Mouse (Mus musculus) forebrain, embryonic 16.5 days (tissue): ENCODE measurements around the gene Col28a1. TPM values are rescaled to one million over a fixed set of nuclear protein-coding genes. Genes with fewer than 3 reads are reported as not detected.

Experiments used
- ATAC-seq: fragments of 200-750 bp; cut with Nextera tagmentation; 2 replicates; pipeline ENCODE4 v1.8.0; 2017; ENCODE audit warnings: mild to moderate bottlenecking, moderate library complexity
- H3K27ac ChIP-seq: fragments of 300-500 bp; sonication (generic); 2 replicates; pipeline ENCODE4 v1.5.1; 2014; ENCODE audit warnings: low read length, control low read depth
- H3K27me3 ChIP-seq: fragments of 300-500 bp; sonication (generic); replicated peaks from 2 replicates; pipeline ENCODE4 v1.6.1; 2014; ENCODE audit warnings: low read length; ENCODE audit not compliant: control insufficient read depth, insufficient read depth
- H3K36me3 ChIP-seq: fragments of 300-500 bp; sonication (generic); 2 replicates; pipeline ENCODE4 v1.6.1; 2014; ENCODE audit not compliant: control insufficient read depth, insufficient read depth
- H3K4me1 ChIP-seq: fragments of 300-500 bp; sonication (generic); replicated peaks from 2 replicates; pipeline ENCODE4 v1.6.1; 2014; ENCODE audit warnings: low read length; ENCODE audit not compliant: control insufficient read depth, insufficient read depth
- H3K4me2 ChIP-seq: fragments of 300-500 bp; sonication (generic); 2 replicates; pipeline ENCODE4 v1.6.1; 2014; ENCODE audit warnings: mild to moderate bottlenecking, low read length, control low read depth
- H3K4me3 ChIP-seq: fragments of 300-500 bp; sonication (generic); replicated peaks from 2 replicates; pipeline ENCODE4 v1.5.1; 2014; ENCODE audit warnings: mild to moderate bottlenecking, low read length, control low read depth
- H3K9ac ChIP-seq: fragments of 300-500 bp; sonication (generic); replicated peaks from 2 replicates; pipeline ENCODE4 v1.6.1; 2014; ENCODE audit warnings: low read depth, low read length, control low read depth
- H3K9me3 ChIP-seq: fragments of 300-500 bp; sonication (generic); 2 replicates; pipeline ENCODE4 v1.6.1; 2016; ENCODE audit warnings: low read length; ENCODE audit not compliant: control insufficient read depth
- WGBS: fragments of 180-500 bp; shearing (Covaris S2); extraction: QIAGEN DNeasy Blood & Tissue Kit; methylation state at CpG from one replicate; pipeline ENCODE4 v1.1.7; 2014; 5-methylcytosine and 5-hydroxymethylcytosine counted together
- polyA plus RNA-seq: library from polyadenylated mRNA; unstranded; fragments of >200 nt; fragmentation: Nextera tagmentation; extraction: Ambion mirVana; gene quantifications from 2 replicates; pipeline ENCODE4 v1.2.1, GENCODE M21; 2015

The Col28a1 gene
- 0.43 and 0.79 TPM in 2 replicates for polyA plus RNA-seq

DNA sequence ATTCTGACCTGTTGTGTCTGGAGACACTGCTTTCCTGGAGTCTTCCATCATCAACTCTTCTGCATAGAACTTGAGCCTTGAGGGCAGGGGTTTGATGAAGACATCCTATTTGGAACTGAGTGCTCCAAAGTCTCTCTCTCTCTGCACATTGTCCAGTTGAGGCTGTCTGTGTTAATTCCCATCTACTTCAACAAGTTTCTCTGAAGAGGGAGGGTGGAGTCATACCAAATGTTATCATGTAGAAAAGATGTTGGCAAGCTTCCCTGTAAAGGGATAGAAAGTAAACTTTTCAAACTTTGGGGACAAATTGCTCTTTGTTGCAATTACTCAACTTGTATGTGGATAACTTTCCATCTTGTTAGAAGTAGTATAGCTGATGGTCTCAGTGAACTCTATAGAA is at the start of gene Col28a1:
Gene Col28a1 (minus strand): TSS at position 101 of the 400 bp plus-strand sequence.
- Histone ChIP-seq H3K36me3 (no peaks in the 10 kb centered on the region), H3K4me1 (no peaks in the 10 kb centered on the region), H3K27ac (no peak within 1 kb of the TSS), H3K4me3 (no peak within 1 kb of the TSS), H3K4me2 (no peak within 1 kb of the TSS), H3K27me3 (no peaks in the 10 kb centered on the region), H3K9ac (no peak within 1 kb of the TSS), H3K9me3 (peaks cover 6% of the 10 kb centered on the region)
- no peak for ATAC-seq

DNA sequence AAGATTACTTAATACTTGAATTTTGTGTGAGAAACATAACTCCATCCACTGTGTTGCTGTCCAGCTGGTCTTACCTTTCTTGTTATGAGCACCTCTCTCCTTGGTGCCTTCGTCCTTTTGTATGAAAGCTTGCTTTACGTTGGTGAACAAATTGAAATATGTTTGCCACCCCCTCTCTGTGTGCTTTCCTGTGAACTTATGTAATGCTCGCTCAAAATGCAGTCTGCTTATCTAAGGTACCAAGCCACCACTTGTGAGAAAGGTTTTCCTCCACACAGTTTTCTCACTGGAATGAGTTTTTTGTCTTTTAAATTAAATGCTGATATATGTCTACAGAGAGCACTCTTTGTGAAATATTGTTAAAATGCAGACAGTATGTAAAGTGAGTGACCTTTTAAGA is 36.2 kb upstream of the Col28a1 start:
- H3K4me2 ChIP-seq: no peak overlapping the region
- H3K9me3 ChIP-seq: no peaks in the 10 kb centered on the region
- no peaks in the 10 kb centered on the region for H3K4me1 ChIP-seq
- ATAC-seq: no peak
- no peak overlapping the region for H3K27ac ChIP-seq
- H3K36me3 ChIP-seq: peaks cover 7% of the 10 kb centered on the region
- H3K4me3 ChIP-seq: no peak overlapping the region
- H3K9ac ChIP-seq: no peak overlapping the region
- no peaks in the 10 kb centered on the region for H3K27me3 ChIP-seq
- 92% methylated on average over 3 of the region's 3 CpGs for WGBS

DNA sequence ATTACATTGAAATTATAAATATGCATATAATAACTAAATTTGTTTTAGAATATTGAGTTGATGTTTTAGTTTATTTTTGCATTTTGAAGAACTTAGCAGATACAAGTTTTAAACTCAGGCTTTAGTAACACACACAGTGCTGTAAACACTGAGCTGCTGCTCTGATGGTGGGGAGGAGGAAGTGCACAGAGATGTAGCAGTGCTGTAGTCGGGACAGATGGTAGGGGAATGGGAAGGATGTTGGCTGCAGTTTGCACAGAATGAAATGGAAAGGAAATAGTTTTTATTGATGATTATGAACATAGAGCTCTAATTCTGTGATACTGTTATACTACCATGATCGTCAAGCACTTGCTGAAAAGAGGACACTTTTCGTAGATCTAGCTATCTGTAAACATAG is 34.6 kb upstream of the Col28a1 start:
- H3K27ac ChIP-seq: no peak overlapping the region
- ATAC-seq: peak; percentile 62; the same call in 1 of the 2 replicates
- no peak overlapping the region for H3K4me3 ChIP-seq
- peaks cover 5% of the 10 kb centered on the region for H3K36me3 ChIP-seq
- H3K4me2 ChIP-seq: no peak overlapping the region
- H3K9ac ChIP-seq: no peak overlapping the region
- no peaks in the 10 kb centered on the region for H3K27me3 ChIP-seq
- H3K4me1 ChIP-seq: no peaks in the 10 kb centered on the region
- 83% methylated on average over 3 of the region's 3 CpGs for WGBS
- H3K9me3 ChIP-seq: no peaks in the 10 kb centered on the region

DNA sequence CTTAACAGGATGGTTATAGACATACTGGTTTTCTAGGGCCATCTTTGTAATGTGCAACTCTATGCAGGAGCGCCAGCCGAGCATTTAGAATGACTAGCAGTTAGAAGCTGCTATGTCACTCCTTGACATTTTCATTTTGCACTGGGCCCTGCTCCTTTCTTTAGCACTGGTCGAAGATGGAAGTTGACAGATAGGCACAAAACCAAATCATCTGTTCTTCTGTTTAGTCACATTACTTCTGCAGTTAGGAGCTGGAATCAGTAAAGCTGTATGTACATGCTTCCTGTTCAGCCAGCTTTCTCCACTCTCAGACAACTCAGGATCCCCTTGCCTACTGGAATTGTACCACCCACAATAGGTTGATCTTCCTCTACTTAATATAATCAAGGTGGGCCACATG is 18.2 kb upstream of the Col28a1 start:
- H3K27me3 ChIP-seq: no peaks in the 10 kb centered on the region
- peak overlapping the region; percentile 55 for H3K4me2 ChIP-seq
- 95% methylated on average over 3 of the region's 3 CpGs for WGBS
- no peak overlapping the region for H3K9ac ChIP-seq
- H3K27ac ChIP-seq: no peak overlapping the region
- H3K36me3 ChIP-seq: peaks cover 4% of the 10 kb centered on the region
- peaks cover 8% of the 10 kb centered on the region for H3K4me1 ChIP-seq
- no peaks in the 10 kb centered on the region for H3K9me3 ChIP-seq
- H3K4me3 ChIP-seq: no peak overlapping the region
- ATAC-seq: no peak

DNA sequence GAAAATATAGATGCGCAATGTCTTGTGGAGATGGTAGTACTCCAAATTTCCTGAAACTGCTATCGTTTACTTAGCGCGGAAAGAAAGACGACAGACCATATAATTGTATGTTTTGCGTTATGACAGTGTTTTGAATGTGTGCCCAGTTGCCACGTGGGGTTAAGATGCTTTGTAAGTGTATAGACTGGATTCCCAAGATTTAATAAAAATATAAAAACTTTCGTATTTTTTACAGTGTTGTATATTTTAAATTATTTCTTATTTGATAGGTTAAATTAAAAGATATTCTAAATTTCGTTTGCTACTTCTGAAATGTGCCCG is 17.4 kb upstream of the Col28a1 start:
- Histone ChIP-seq H3K4me3 (peak overlapping the region; percentile 94), H3K27me3 (no peaks in the 10 kb centered on the region), H3K9me3 (no peaks in the 10 kb centered on the region), H3K4me1 (peaks cover 8% of the 10 kb centered on the region), H3K27ac (peak overlapping the region; percentile 90; the same call in 1 of the 2 replicates), H3K36me3 (peaks cover 3% of the 10 kb centered on the region), H3K4me2 (peak overlapping the region; percentile 55), H3K9ac (peak overlapping the region; percentile 94)
- peak; percentile 0; the same call in 1 of the 2 replicates for ATAC-seq
- 12% methylated on average over 10 of the region's 10 CpGs for WGBS

DNA sequence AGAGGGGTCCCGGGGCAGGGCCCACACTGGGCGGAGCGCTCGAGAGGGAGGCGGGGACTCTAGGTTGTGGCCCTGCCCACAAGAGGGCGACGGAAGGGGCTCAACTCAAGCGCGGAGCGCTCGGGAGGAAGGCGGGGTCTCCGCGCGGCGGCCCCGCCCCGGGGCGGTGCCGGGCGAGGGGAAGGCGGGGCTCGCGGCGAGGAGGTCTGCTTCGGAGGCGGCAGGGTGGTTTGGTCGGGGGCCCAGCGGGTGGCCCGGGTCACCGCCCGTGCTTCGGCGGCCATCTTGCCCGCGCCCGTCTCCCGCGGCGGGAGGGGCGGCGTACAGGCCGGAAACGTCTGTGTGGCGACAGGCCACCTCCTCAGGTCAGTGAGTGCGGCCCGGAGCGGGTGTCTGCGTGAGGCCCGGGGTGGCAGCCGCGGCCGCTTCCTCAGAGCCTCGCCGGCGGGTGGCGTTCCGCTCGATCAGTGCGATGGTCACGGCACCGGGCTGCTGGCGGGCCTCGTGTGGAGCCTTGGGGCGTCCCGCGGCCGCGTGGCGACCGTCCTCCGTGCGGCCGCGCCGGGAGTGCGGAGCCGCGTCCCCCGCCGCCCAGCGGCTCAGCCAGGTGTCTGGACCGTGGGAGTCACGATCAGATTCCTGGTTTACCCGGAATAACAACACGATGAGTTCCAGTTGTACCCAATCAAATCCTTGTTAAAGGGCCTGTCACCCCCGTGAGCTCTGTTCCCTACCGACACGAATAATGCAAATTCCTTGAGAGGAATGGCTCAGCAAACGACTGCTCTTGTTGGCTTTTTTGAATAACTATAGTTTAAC is 16.8 kb upstream of the Col28a1 start, which contains the start of gene Mios:
Gene Mios (plus strand): TSS at position 176 of the 819 bp plus-strand sequence.
- peak; percentile 98 for ATAC-seq
- Histone ChIP-seq H3K27me3 (no peaks in the 10 kb centered on the region), H3K4me1 (peaks cover 8% of the 10 kb centered on the region), H3K4me3 (peak within 1 kb of the TSS; percentile 94), H3K27ac (peak within 1 kb of the TSS; percentile 90), H3K9me3 (no peaks in the 10 kb centered on the region), H3K36me3 (no peaks in the 10 kb centered on the region), H3K4me2 (peak within 1 kb of the TSS; percentile 55), H3K9ac (peak within 1 kb of the TSS; percentile 94)
- WGBS: under 1% methylated on average over 87 of the region's 90 CpGs

DNA sequence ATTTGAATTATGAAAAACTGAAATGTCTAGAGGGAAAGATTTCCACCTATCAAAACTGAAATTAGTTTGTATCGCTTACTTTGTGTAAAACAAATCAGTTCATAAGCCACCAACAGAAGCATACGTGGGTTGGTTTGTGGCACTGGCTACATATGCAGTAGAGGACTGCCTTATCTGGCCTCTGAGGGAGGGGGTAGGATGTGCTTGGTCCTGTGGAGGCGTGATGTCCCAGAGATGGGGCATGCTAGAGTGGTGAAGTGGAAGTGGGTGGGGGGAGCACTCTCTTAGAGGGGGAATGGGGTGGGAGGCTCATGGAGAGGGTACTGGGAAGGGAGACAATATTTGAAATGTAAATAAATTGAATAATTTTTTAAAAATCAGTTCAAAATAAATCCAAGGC is 2.5 kb downstream of the Col28a1 start:
- Histone ChIP-seq H3K9ac (no peak overlapping the region), H3K36me3 (no peaks in the 10 kb centered on the region), H3K4me2 (no peak overlapping the region), H3K9me3 (no peaks in the 10 kb centered on the region), H3K27me3 (no peaks in the 10 kb centered on the region), H3K4me1 (no peaks in the 10 kb centered on the region), H3K4me3 (no peak overlapping the region), H3K27ac (no peak overlapping the region)
- WGBS: 72% methylated on average over 3 of the region's 3 CpGs
- 0 out of 2 replicates have a peak, but pooled peaks have one; percentile 31 for ATAC-seq

DNA sequence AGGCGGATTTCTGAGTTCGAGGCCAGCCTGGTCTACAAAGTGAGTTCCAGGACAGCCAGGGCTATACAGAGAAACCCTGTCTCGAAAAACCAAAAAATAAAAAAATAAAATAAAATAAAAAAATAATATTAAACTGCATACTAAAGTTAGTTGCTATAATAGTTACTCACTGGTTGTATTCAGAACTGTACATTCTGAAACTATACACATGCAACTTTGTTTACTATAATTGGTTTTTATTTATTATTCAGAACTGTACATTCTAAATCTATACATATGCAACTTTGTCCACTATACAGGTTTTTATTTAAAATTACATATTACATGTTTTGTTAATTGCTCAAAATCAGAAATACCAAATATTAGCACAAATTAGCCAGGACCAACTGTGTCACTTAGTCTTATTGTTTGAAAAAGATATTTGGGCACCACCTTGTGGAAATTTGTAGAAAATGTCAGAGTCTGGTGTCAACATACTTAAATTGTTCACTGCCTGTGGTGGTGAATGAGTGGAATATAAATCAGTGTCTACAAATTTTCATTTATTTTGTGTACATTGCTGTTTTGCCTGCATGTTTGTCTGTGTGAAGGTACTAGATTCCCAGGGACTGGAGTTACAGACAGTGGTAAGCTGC is 3.7 kb downstream of the Col28a1 start:
- WGBS: 100% methylated on average over 2 of the region's 3 CpGs
- H3K4me3 ChIP-seq: no peak overlapping the region
- H3K27me3 ChIP-seq: no peaks in the 10 kb centered on the region
- H3K4me1 ChIP-seq: no peaks in the 10 kb centered on the region
- no peak overlapping the region for H3K9ac ChIP-seq
- H3K27ac ChIP-seq: no peak overlapping the region
- H3K9me3 ChIP-seq: no peaks in the 10 kb centered on the region
- no peak overlapping the region for H3K4me2 ChIP-seq
- H3K36me3 ChIP-seq: no peaks in the 10 kb centered on the region
- ATAC-seq: peak; percentile 83

DNA sequence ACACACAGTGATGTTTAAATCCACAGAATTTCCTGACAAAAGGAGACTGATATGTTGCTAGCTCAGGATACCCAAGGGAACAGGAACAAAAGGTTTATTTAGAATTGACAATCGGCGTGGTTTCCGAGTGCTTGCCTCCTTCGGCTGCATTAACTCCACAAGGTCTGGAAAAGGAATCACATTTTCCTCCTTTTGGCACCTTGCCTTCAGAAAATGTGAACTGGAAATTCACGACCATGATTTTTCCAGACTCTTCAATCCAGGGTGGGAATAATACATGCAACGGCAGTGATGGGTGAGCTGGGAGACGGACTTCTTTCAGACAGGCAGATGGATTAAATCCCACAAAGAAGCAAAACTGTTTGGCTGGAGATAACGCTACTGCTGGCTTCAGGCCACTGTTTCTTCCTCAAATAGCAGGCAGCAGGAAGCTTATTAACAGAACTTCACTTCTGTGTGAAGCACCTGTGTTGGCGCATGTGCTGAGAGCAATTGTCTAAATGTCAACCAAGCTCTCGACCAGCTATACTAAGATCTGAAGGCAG is 13.9 kb downstream of the Col28a1 start:
- no peaks in the 10 kb centered on the region for H3K36me3 ChIP-seq

More for the DNA sequence above, 13.9 kb downstream of the Col28a1 start:
- Histone ChIP-seq H3K9ac (peak overlapping the region; percentile 51; the same call in 1 of the 2 replicates), H3K27me3 (no peaks in the 10 kb centered on the region), H3K4me2 (peak overlapping the region; percentile 45), H3K9me3 (no peaks in the 10 kb centered on the region), H3K4me1 (peaks cover 8% of the 10 kb centered on the region), H3K27ac (peak overlapping the region; percentile 55), H3K4me3 (peak overlapping the region; percentile 15; the same call in 1 of the 2 replicates)
- ATAC-seq: peak; percentile 73
- 5% methylated on average over 10 of the region's 10 CpGs for WGBS
